9 mouse cellular contexts compared by ENCODE assay signal in the genomic region with DNA sequence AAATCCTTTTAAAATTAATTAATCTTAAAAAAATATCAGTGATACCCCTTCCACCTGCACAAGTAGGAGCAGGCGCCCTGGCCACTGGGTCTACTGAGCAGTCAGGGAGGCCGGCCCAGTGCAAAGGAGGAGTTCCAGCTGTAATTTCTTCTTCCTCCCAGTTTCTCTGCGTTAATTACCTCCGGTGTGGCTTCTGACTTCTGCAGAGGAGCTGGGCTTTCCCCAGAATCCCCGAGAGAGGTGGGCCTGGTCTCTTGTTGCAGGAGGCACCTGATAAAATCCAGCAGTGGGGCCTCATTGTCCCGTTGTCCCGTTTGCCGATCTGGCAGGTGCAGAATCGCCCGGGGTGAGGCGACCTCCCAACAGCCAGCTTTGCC. TPM values are rescaled to one million over a fixed set of nuclear protein-coding genes. Genes with fewer than 3 reads are reported as not detected.
DNase-seq lines count a peak whose midpoint lies in the region; ATAC-seq lines count a peak whose summit lies in the region.
"Had no signal": no experiment of that assay in that cellular context is flagged by ENCODE, and none has a peak within 500 bp of the region (broad histone marks: within the 10 kb centered on the region; RNA-seq: fewer than 3 reads in every experiment).

No protein-coding gene starts in this region.

- H3K9me3 ChIP-seq in lung, embryonic 15.5 days = no peaks in the 10 kb centered on the region
- H3K9me3 ChIP-seq in forebrain, embryonic 10.5 days = peaks cover 9% of the 10 kb centered on the region; the same call in 1 of the 2 replicates
- H3K9me3 ChIP-seq in limb, embryonic 12.5 days = peaks cover 5% of the 10 kb centered on the region; the same call in 1 of the 2 replicates
- 0 out of 2 replicates have a peak, but pooled peaks cover 3% of the 10 kb centered on the region for H3K9me3 ChIP-seq in stomach, embryonic 14.5 days (ENCODE audit: control insufficient read depth, low read depth, low read length)

- H3K27ac ChIP-seq in lung, embryonic 15.5 days = peak overlapping the region; percentile 80
- H3K27ac ChIP-seq in forebrain, embryonic 10.5 days = peak overlapping the region; percentile 74
- peak overlapping the region; percentile 84 for H3K27ac ChIP-seq in limb, embryonic 12.5 days
- H3K27ac ChIP-seq in stomach, embryonic 14.5 days (ENCODE audit: low read length) = peak overlapping the region; percentile 82; the same call in 1 of the 2 replicates

- H3K36me3 ChIP-seq in lung, embryonic 15.5 days = no peaks in the 10 kb centered on the region
- H3K36me3 ChIP-seq in forebrain, embryonic 10.5 days (replicated peaks) = 0 out of 2 replicates have a peak, but pooled peaks cover 2% of the 10 kb centered on the region
- no peaks in the 10 kb centered on the region for H3K36me3 ChIP-seq in limb, embryonic 12.5 days
- no peaks in the 10 kb centered on the region for H3K36me3 ChIP-seq in stomach, embryonic 14.5 days (ENCODE audit: control insufficient read depth, insufficient read depth, low read length)

- peaks cover 27% of the 10 kb centered on the region for H3K4me1 ChIP-seq in lung, embryonic 15.5 days
- peaks cover 72% of the 10 kb centered on the region for H3K4me1 ChIP-seq in forebrain, embryonic 10.5 days
- H3K4me1 ChIP-seq in limb, embryonic 12.5 days (replicated peaks) = peaks cover 53% of the 10 kb centered on the region
- peaks cover 18% of the 10 kb centered on the region for H3K4me1 ChIP-seq in stomach, embryonic 14.5 days (ENCODE audit: control insufficient read depth, insufficient read depth, low read length)

- H3K9ac ChIP-seq in lung, embryonic 15.5 days = peak overlapping the region; percentile 38
- H3K9ac ChIP-seq in limb, embryonic 12.5 days (replicated peaks) = peak overlapping the region; percentile 27; the same call in 1 of the 2 replicates
- H3K9ac ChIP-seq in stomach, embryonic 14.5 days (replicated peaks; ENCODE audit: low read depth, low read length) = no peak overlapping the region

- ATAC-seq in lung, embryonic 15.5 days (ENCODE audit: borderline replicate concordance, extremely low read depth, low FRiP score, low TSS enrichment) = no peak
- no peak for ATAC-seq in limb, embryonic 12.5 days (ENCODE audit: insufficient number of reproducible peaks, insufficient read depth, low FRiP score, low TSS enrichment, low read depth)
- ATAC-seq in stomach, embryonic 14.5 days (ENCODE audit: insufficient number of reproducible peaks, insufficient read depth, low FRiP score, low read depth) = no peak

- H3K27me3 ChIP-seq in lung, embryonic 15.5 days = 0 out of 2 replicates have a peak, but pooled peaks cover 5% of the 10 kb centered on the region
- H3K27me3 ChIP-seq in forebrain, embryonic 10.5 days (ENCODE audit: poor library complexity, severe bottlenecking) = peaks cover 50% of the 10 kb centered on the region
- H3K27me3 ChIP-seq in limb, embryonic 12.5 days = 0 out of 2 replicates have a peak, but pooled peaks cover 5% of the 10 kb centered on the region
- no peaks in the 10 kb centered on the region for H3K27me3 ChIP-seq in stomach, embryonic 14.5 days (ENCODE audit: control insufficient read depth, insufficient read depth, low read length)

- peak overlapping the region; percentile 75 for H3K4me2 ChIP-seq in lung, embryonic 15.5 days
- peak overlapping the region; percentile 64 for H3K4me2 ChIP-seq in limb, embryonic 12.5 days
- H3K4me2 ChIP-seq in stomach, embryonic 14.5 days (replicated peaks; ENCODE audit: low read depth, low read length) = peak overlapping the region; percentile 37

- no peak for DNase-seq in lung, postnatal 14 days
- DNase-seq in forebrain, embryonic 10.5 days (ENCODE audit: extremely low spot score, low spot score) = no peak
- DNase-seq in left cerebral cortex, adult 9 months (ENCODE audit: low spot score in 2 of 2) = no peak
- no peak for DNase-seq in cerebellum, adult 8-10 months
- DNase-seq in ovary, postnatal 36 days (ENCODE audit: low spot score) = no peak

- peak overlapping the region; percentile 29 for H3K4me3 ChIP-seq in lung, embryonic 15.5 days
- peak overlapping the region; percentile 37 for H3K4me3 ChIP-seq in forebrain, embryonic 10.5 days
- peak overlapping the region; percentile 27 for H3K4me3 ChIP-seq in limb, embryonic 12.5 days (replicated peaks)
- H3K4me3 ChIP-seq in stomach, embryonic 14.5 days (ENCODE audit: low read depth, low read length) = peak overlapping the region; percentile 22

- WGBS in lung, embryonic 15.5 days = 7% methylated on average over 11 of the region's 11 CpGs
- 13% methylated on average over 11 of the region's 11 CpGs for WGBS in forebrain, embryonic 10.5 days
- 7% methylated on average over 11 of the region's 11 CpGs for WGBS in limb, embryonic 12.5 days
- 6% methylated on average over 11 of the region's 11 CpGs for WGBS in stomach, embryonic 14.5 days

RNA-seq across cellular contexts. Expression of a gene that starts 1.9 kb away (rescaled TPM):
- polyA plus RNA-seq in lung, embryonic 15.5 days (2015; fragmentation: Nextera tagmentation; extraction: Ambion mirVana) = 0.06 TPM in 1 of 2 replicates, not detected in the other
- polyA plus RNA-seq in forebrain, embryonic 10.5 days (2016; fragmentation: Nextera tagmentation; extraction: Ambion mirVana) = not detected in 2 replicates
- polyA plus RNA-seq in limb, embryonic 12.5 days (2016; fragmentation: Nextera tagmentation; extraction: Ambion mirVana) = not detected in 2 replicates
- polyA plus RNA-seq in stomach, embryonic 14.5 days (2014; fragmentation: Nextera tagmentation; extraction: Ambion mirVana) = not detected in 2 replicates
- polyA plus RNA-seq: testis, adult 2 months had no signal
